Mouse (Mus musculus) kidney, embryonic 14.5 days (tissue): ENCODE results near the gene Pcyt1a. TPM values are rescaled to one million over a fixed set of nuclear protein-coding genes. Genes with fewer than 3 reads are reported as not detected.

Source experiments
- ATAC-seq: fragments of 200-750 bp; cut with Nextera tagmentation; 2 replicates; pipeline ENCODE4 v1.8.0; 2017; ENCODE audit warnings: moderate number of reproducible peaks, mild to moderate bottlenecking, moderate TSS enrichment, moderate library complexity; ENCODE audit not compliant: low FRiP score, low TSS enrichment
- H3K27ac ChIP-seq: fragments of 300-500 bp; sonication (generic); 2 replicates; pipeline ENCODE4 v1.5.1; 2014; ENCODE audit warnings: low read depth, mild to moderate bottlenecking, low read length, moderate library complexity, mixed read lengths
- H3K27me3 ChIP-seq: fragments of 300-500 bp; sonication (generic); 2 replicates; pipeline ENCODE4 v1.6.1; 2014; ENCODE audit warnings: mild to moderate bottlenecking, low read length; ENCODE audit not compliant: control insufficient read depth, insufficient read depth
- H3K36me3 ChIP-seq: fragments of 300-500 bp; sonication (generic); 2 replicates; pipeline ENCODE4 v1.6.1; 2014; ENCODE audit warnings: low read length, mixed read lengths; ENCODE audit not compliant: control insufficient read depth, insufficient read depth
- H3K4me1 ChIP-seq: fragments of 300-500 bp; sonication (generic); 2 replicates; pipeline ENCODE4 v1.6.1; 2014; ENCODE audit warnings: low read length, mixed read lengths; ENCODE audit not compliant: control insufficient read depth, insufficient read depth
- H3K4me2 ChIP-seq: fragments of 300-500 bp; sonication (generic); replicated peaks from 2 replicates; pipeline ENCODE4 v1.6.1; 2014; ENCODE audit warnings: low read depth, mild to moderate bottlenecking, low read length
- H3K4me3 ChIP-seq: fragments of 300-500 bp; sonication (generic); 2 replicates; pipeline ENCODE4 v1.5.1; 2014; ENCODE audit warnings: mild to moderate bottlenecking, low read length
- H3K9ac ChIP-seq: fragments of 300-500 bp; sonication (generic); 2 replicates; pipeline ENCODE4 v1.6.1; 2014; ENCODE audit warnings: low read depth, mild to moderate bottlenecking, low read length, moderate library complexity
- H3K9me3 ChIP-seq: fragments of 300-500 bp; sonication (generic); 2 replicates; pipeline ENCODE4 v1.6.1; 2016; ENCODE audit warnings: low read length; ENCODE audit not compliant: control insufficient read depth
- WGBS: fragments of 180-500 bp; shearing (Covaris S2); extraction: QIAGEN DNeasy Blood & Tissue Kit; methylation state at CpG from one replicate; pipeline ENCODE4 v1.1.7; 2014; 5-methylcytosine and 5-hydroxymethylcytosine counted together
- polyA plus RNA-seq: library from polyadenylated mRNA; unstranded; fragments of >200 nt; fragmentation: Nextera tagmentation; extraction: Ambion mirVana; gene quantifications from 2 replicates; pipeline ENCODE4 v1.2.1, GENCODE M21; 2014

Pcyt1a gene
- polyA plus RNA-seq, 1 experiment from 2014 or later: 40.6 TPM

DNA sequence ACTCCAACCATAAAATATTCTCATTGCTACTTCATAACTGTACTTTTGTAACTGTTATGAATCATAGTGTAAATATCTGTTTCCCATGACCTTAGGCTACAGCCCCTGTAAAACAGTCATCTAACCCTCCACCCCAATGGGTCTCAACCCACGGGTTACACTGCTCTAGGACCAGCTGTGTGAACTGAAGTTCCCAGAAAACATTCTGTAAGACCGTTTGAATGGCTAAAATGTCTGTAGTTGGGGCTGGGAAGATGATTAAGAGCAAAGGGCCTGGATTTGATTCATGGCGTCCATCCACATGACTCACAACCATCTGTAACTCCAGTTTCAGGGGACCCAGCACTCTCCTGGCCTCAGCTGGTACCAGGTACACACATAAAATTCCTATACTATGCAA is 32.5 kb upstream of the Pcyt1a start:
- H3K4me1 ChIP-seq: no peaks in the 10 kb centered on the region
- H3K4me2 ChIP-seq: no peak overlapping the region
- 72% methylated on average over 3 of the region's 3 CpGs for WGBS
- H3K4me3 ChIP-seq: no peak overlapping the region
- no peaks in the 10 kb centered on the region for H3K9me3 ChIP-seq
- H3K36me3 ChIP-seq: peaks cover 2% of the 10 kb centered on the region
- no peak overlapping the region for H3K9ac ChIP-seq
- no peak overlapping the region for H3K27ac ChIP-seq
- H3K27me3 ChIP-seq: no peaks in the 10 kb centered on the region
- no peak for ATAC-seq

DNA sequence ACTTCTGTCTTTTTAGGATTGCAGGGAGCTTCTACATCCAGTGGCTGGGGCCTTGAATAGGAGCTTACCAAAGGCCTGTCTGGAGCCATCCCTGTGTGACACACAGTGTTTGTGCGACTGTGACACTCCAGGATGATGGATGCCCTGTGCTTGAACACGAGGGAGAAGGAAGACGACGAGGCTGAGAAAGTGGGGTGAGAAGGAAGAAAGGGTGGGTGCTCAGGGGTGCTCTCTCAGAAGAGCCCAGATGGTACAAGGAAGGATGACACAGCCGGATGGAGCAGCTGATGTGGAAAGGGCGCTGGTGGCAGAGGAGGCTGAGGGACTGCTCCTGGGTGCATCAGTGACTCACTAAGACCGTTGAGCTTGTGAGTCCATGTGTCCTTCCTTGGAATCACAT is 30.5 kb upstream of the Pcyt1a start, which contains the start of gene Tm4sf19:
Gene Tm4sf19 (plus strand): TSS at position 240 of the 400 bp plus-strand sequence.
- Histone ChIP-seq H3K4me2 (no peak within 1 kb of the TSS), H3K27ac (no peak within 1 kb of the TSS), H3K4me3 (no peak within 1 kb of the TSS), H3K27me3 (no peaks in the 10 kb centered on the region), H3K36me3 (no peaks in the 10 kb centered on the region), H3K4me1 (no peaks in the 10 kb centered on the region), H3K9ac (no peak within 1 kb of the TSS), H3K9me3 (no peaks in the 10 kb centered on the region)
- 75% methylated on average over 7 of the region's 7 CpGs for WGBS
- ATAC-seq: no peak

- H3K9me3 ChIP-seq: no peaks in the 10 kb centered on the region
- no peak for ATAC-seq
- no peaks in the 10 kb centered on the region for H3K27me3 ChIP-seq
- H3K4me2 ChIP-seq: no peak overlapping the region
- H3K4me1 ChIP-seq: no peaks in the 10 kb centered on the region
- no peak overlapping the region for H3K27ac ChIP-seq
- H3K4me3 ChIP-seq: no peak overlapping the region
- no peak overlapping the region for H3K9ac ChIP-seq
- no peaks in the 10 kb centered on the region for H3K36me3 ChIP-seq
- WGBS: 83% methylated on average over 9 of the region's 9 CpGs
These were observed 29.3 kb upstream of the Pcyt1a start for GRCm38 (mm10) chr16:32401335-32401965.

DNA sequence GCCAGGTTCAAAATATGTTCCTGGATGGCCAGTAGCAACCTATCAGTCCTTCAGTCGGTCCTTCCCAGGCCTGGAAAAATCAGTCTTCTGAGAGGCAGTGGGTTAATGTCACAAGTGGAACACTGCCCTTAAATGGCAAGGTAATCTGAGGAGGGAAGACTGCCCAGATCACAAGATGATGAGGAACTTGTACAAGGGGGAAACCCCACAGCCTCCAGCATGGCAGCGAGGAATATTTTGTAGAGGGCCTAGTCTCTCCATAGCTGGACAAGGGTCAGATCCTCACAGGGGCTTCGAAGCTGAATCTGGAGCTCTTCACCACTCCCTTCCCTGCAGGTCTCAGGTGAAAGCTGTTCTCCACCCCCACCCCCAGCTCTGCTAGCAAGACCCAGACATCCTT is 27.9 kb upstream of the Pcyt1a start:
- H3K4me3 ChIP-seq: no peak overlapping the region
- no peaks in the 10 kb centered on the region for H3K27me3 ChIP-seq
- H3K4me1 ChIP-seq: no peaks in the 10 kb centered on the region
- no peak for ATAC-seq
- WGBS: 87% methylated on average over 3 of the region's 3 CpGs
- no peak overlapping the region for H3K9ac ChIP-seq
- H3K4me2 ChIP-seq: no peak overlapping the region
- H3K9me3 ChIP-seq: no peaks in the 10 kb centered on the region
- no peaks in the 10 kb centered on the region for H3K36me3 ChIP-seq
- H3K27ac ChIP-seq: no peak overlapping the region

DNA sequence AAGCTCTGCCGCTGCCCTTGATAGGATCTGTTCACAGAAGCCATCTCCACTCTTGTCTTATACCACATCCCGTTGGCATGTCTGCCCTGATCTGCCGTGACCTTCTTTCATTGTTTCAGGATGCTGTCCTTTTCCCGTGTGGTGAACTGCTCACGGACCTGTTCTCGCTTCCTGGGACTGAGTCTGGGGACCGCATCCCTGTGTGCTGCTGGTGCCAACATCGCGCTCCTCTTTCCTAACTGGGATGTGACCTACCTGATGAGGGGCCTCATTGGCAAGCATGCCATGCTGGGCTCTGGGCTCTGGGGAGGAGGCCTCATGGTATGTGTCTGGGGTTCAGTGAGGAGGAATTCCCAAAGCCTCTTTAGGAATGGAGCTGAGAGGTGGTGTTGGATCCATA is 25.0 kb upstream of the Pcyt1a start:
- ATAC-seq: no peak
- H3K4me2 ChIP-seq: no peak overlapping the region
- H3K27ac ChIP-seq: no peak overlapping the region
- no peak overlapping the region for H3K9ac ChIP-seq
- H3K36me3 ChIP-seq: no peaks in the 10 kb centered on the region
- H3K9me3 ChIP-seq: no peaks in the 10 kb centered on the region
- H3K4me3 ChIP-seq: no peak overlapping the region
- H3K27me3 ChIP-seq: no peaks in the 10 kb centered on the region
- 93% methylated on average over 9 of the region's 9 CpGs for WGBS
- no peaks in the 10 kb centered on the region for H3K4me1 ChIP-seq

DNA sequence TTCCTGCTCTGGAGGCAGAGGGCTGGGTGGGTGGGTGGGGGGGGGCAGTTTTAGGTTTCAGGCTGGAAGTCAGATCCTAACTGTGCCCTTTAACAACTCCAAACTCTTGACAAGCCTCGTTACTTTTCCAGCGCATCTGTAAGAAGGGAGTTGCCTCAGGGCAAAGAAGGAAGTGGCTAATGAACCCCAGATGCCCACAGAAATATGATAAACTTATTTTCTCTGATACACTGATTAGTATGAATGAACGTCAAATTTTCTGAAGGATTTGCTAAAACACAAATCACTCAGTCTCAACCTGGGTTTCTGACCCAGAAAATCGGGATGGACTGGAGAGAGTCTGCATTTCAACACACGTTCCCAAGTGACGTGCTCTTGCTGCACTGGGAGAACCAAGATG is 24.1 kb upstream of the Pcyt1a start:
- Histone ChIP-seq H3K4me3 (no peak overlapping the region), H3K9me3 (no peaks in the 10 kb centered on the region), H3K27me3 (no peaks in the 10 kb centered on the region), H3K4me1 (no peaks in the 10 kb centered on the region), H3K36me3 (no peaks in the 10 kb centered on the region), H3K9ac (no peak overlapping the region), H3K27ac (no peak overlapping the region), H3K4me2 (no peak overlapping the region)
- 62% methylated on average over 6 of the region's 6 CpGs for whole genome bisulfite sequencing
- no peak for ATAC-seq

- ATAC-seq: no peak
- no peaks in the 10 kb centered on the region for H3K36me3 ChIP-seq
- H3K4me1 ChIP-seq: no peaks in the 10 kb centered on the region
- H3K4me2 ChIP-seq: no peak overlapping the region
- no peak overlapping the region for H3K9ac ChIP-seq
- H3K4me3 ChIP-seq: no peak overlapping the region
- 88% methylated on average over 10 of the region's 10 CpGs for WGBS
- no peak overlapping the region for H3K27ac ChIP-seq
- H3K9me3 ChIP-seq: no peaks in the 10 kb centered on the region
- no peaks in the 10 kb centered on the region for H3K27me3 ChIP-seq
These were observed 23.0 kb upstream of the Pcyt1a start for GRCm38 (mm10) chr16:32407730-32408129.

DNA sequence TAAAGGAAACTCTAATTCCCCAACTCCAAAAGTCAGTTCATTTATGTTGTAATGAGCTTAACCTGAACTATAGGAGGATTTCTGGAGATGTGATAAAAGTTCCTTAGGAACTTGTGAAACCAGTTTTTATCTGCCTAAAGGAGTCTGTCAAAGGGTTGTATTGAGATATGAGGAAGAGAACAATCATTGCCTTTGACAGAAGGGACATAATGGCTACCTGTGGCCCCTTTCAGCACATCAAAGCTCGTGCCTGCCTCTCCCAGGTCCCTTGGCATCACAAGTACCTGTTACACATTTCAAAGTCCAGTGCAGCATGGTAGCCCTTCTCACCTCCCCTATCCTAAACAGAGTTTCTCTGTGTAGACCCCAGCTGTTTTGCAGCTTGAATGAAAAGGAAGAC is 13.3 kb upstream of the Pcyt1a start:
- Histone ChIP-seq H3K4me2 (no peak overlapping the region), H3K4me1 (0 out of 2 replicates have a peak, but pooled peaks cover 4% of the 10 kb centered on the region), H3K27me3 (no peaks in the 10 kb centered on the region), H3K27ac (no peak overlapping the region), H3K4me3 (no peak overlapping the region), H3K9me3 (no peaks in the 10 kb centered on the region), H3K36me3 (no peaks in the 10 kb centered on the region), H3K9ac (no peak overlapping the region)
- no peak for ATAC-seq
- WGBS: 67% methylated on average over 1 of the region's 1 CpGs

GRCm38 (mm10) chr16:32419517-32420483 is 10.9 kb upstream of the Pcyt1a start, which contains the start of gene Tctex1d2:
TSS of gene Tctex1d2 (plus strand) at chr16:32419702.
- Histone ChIP-seq H3K27me3 (no peaks in the 10 kb centered on the region), H3K9me3 (no peaks in the 10 kb centered on the region), H3K9ac (peak within 1 kb of the TSS; percentile 75), H3K4me3 (peak within 1 kb of the TSS; percentile 69), H3K36me3 (no peaks in the 10 kb centered on the region), H3K4me1 (0 out of 2 replicates have a peak, but pooled peaks cover 4% of the 10 kb centered on the region), H3K27ac (peak within 1 kb of the TSS; percentile 92), H3K4me2 (peak within 1 kb of the TSS; percentile 63)
- peak; percentile 96 for ATAC-seq
- 1% methylated on average over 45 of the region's 45 CpGs for WGBS
